Mouse (Mus musculus) thymus, postnatal 10 days (tissue): ENCODE results near the gene Gcg.

Experiments
- DNase-seq, 2 experiments: peaks; one replicate each; pipeline ENCODE4 v3.0.0; 2021; ENCODE audit warnings: low spot score in 2 of 2

The Gcg gene

GRCm38 (mm10) chr2:62483550-62483949 is at the start of gene Gcg:
TSS of gene Gcg (minus strand) at chr2:62483650.
- no peak for DNase-seq

DNA sequence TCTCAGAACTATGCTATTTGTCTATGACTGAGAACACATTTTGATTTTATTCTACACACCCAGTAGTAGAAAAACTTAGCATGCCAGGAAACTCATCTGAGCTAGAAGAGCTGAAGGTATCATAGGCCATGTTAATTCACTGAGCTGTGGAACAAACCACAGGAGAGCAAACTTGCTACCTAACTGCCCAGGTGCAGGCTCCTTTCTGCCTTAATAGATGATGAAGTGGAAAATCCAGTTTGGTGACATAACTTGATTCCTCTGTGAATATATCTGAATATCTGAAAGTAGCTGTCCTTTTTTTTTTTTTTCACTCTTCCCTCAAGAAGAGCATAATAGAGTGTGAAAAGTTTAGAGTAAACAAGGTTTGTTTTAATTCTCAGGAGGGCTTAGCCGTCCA is 47.6 kb upstream of the Gcg start:
- DNase-seq, result no peak

- no peak for DNase-seq
Observed at GRCm38 (mm10) chr2:62526399-62526798, 42.9 kb upstream of the Gcg start.

DNA sequence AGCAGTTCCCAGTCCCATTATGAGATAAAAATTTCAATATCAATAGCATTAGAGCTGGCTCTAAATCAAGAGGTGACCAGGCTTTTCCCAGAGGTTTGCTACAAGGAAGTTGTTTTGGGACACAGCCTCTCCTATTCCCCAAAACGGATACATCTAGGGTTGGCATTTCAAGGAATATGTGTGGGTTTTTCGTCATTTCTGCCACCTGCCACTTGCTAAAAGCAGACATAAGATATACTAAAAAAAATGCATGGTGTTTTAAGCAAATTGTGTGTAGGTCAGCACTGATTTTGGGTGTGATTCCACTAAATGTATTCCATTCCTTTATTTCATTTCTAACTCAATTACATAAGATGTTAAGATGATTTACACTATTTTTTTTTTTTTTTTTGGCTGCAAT is 34.3 kb upstream of the Gcg start:
- DNase-seq, result no peak

- DNase-seq, result no peak
Observed at GRCm38 (mm10) chr2:62514477-62514876, 31.0 kb upstream of the Gcg start.

- no peak for DNase-seq
Observed at GRCm38 (mm10) chr2:62513477-62513876, 30.0 kb upstream of the Gcg start.

GRCm38 (mm10) chr2:62507130-62507529 is 23.7 kb upstream of the Gcg start:
- no peak for DNase-seq

- no peak for DNase-seq
Observed at GRCm38 (mm10) chr2:62506441-62506840, 23.0 kb upstream of the Gcg start.

- no peak for DNase-seq
Observed at GRCm38 (mm10) chr2:62504269-62504796, 20.9 kb upstream of the Gcg start.

DNA sequence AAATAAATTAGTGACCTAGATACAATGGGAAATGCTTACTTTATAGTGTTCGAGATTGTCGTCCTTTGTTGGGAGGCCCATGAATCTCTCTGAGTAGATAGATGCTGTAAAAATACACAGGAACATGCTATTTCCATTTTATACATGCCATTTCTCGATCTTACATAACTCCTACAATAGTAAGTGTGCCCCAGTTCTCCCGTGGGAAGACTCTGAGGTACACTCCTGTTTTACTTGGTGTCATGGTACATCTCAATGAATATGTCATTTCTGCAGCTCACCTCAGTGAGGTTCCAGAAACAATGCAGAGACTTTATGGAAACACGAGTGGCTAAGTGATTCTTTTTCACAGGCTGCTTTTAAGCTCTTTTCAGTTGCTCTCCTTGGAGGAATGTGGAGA is 19.9 kb upstream of the Gcg start:
- no peak for DNase-seq

GRCm38 (mm10) chr2:62502516-62502915 is 19.1 kb upstream of the Gcg start:
- no peak for DNase-seq

GRCm38 (mm10) chr2:62498821-62499220 is 15.4 kb upstream of the Gcg start:
- no peak for DNase-seq

- no peak for DNase-seq
Observed at GRCm38 (mm10) chr2:62498086-62498485, 14.6 kb upstream of the Gcg start.

GRCm38 (mm10) chr2:62497333-62498002 is 14.0 kb upstream of the Gcg start:
- no peak for DNase-seq

DNA sequence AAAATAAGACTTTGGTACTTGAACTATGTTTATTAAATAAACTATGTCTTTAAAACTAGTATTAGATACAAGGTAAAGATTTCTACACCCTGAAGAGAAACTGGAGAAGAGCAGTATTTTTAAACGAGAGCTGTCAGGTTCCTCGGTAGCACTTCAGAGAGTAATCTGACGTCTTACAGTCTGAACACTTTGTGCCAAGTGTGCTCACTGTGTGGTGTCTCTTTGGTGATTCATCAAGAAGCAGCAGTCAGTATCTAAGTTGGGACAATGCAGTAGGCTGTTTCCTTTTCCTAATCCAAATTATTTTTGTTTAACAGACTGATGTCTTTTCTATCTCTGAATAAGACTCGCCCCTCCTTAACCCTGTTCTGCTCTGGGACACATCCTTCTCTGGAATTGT is 12.0 kb upstream of the Gcg start:
- DNase-seq, result no peak

- DNase-seq, result no peak
Observed at GRCm38 (mm10) chr2:62489832-62490231, 6.4 kb upstream of the Gcg start.

DNA sequence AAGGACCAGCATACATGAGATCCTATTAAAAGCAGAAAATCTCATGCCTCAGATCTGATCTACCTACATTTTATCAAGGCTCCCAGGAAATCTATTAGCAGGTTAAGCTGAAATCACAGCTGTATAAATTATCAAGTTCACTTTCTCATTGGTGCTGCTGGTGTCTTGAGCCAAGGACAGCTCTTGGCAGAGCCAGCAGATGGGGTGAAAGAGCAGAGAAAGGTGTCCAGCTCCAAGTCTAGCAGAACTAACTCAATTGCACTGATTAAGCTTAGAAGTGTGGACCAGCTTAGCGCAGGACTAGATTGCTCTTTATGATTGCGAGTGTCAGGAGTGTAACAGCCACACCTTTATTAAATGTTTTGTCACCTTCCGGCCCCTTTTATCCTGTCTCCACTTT is 1.5 kb upstream of the Gcg start:
- no peak for DNase-seq

GRCm38 (mm10) chr2:62480285-62481198 is 2.9 kb downstream of the Gcg start:
- DNase-seq, result no peak

- DNase-seq, result no peak
Observed at GRCm38 (mm10) chr2:62469551-62469950, 13.9 kb downstream of the Gcg start.

DNA sequence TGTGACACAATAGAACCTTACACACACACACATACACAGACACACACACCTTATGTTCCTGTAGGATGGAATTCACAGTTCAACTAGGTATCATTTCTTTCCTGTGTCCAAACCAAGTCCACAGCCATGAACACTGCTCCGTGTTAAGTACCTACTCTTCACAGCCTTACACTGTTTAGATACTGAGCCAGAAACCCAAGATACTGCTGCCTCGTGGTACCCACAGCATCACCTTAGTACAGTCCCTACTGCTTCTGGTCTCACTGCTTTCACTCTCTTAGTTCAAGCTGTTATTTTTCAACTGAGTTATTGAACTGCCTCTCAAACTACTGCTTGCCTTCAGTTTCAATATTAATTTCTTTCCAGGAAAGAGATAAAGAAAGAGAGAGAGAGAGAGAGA is 20.2 kb downstream of the Gcg start:
- DNase-seq, result no peak

DNA sequence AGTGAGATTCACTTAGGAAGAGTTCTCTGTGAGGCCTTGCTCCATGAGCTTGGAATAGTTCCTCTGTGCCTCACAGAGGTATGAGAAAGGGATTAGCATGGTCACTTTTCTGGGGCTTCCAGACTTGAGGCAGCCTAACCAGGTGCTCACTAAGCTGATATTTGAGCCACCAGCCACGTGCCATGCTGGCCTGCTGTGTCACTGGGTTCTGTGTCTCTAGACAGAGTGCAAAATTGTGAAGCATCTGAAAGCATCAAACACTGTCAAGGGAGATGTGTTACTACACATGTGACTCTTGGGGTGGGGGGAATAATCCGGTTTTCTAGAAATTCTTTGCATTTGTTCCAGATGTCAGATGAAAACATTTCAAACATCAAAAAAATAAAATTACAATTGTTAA is 21.3 kb downstream of the Gcg start:
- no peak for DNase-seq

DNA sequence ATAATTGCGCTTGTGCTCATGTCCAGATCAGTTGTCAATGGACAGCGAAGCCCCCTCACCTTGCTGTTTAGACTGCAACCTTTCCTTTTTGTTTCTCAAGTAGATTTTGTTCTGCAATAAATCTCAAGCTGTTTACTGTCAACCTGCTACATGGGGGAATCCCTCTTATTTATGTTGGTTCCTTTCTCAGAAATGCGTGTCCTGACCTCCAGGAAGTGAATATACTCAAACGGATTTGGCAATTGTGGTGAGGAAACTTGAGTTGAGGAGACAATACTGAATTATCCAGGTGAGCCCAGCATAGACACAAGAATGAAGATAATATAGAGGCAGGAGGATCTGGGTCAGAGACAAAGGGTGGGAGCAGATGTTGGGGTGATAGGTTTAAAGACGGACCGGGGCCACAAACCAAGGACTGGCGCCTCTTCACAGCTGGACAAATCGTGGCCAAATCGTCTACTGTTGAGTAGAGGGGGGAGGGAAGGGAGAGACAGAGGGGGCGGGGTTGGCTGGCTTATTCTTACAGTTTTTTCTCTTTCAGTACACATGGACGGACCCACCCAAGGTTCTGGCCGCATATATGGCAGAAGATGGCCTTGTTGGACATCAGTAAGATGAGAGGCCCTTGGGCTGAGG is 22.5 kb downstream of the Gcg start:
- DNase-seq, result no peak
